Mouse (Mus musculus) right cerebral cortex, adult 18-20 months (tissue): ENCODE data around the gene Pde4b.
A peak's percentile ranks its signal among the peaks of the same experiment; 100 is the strongest.

ENCODE experiments used
- DNase-seq: peaks from one replicate; pipeline ENCODE4 v3.0.0; 2022; ENCODE audit warnings: mixed read lengths

Gene Pde4b

DNA sequence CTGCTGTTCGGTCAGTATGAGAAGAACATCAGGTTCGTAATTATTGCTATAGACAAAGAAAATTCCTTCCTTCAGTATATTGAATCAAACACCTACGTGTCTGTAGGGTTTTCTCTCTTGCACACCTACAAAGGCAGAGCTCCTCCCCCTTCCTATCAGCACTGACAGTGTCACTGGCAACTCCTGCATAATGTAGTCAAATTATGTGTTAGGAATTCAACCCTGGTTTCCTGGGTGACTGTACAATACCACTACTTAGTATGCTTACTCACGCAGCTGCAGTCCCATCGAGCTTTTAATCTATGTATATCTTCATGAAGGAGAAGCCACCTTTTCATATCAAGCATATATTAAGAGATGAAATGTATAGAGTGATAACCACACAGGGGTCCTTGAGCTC lies 99.5 kb downstream of the Pde4b start:
- DNase-seq, result no peak

GRCm38 (mm10) chr4:102197707-102198106 lies 110.4 kb downstream of the Pde4b start:
- peak; percentile 39 for DNase-seq

GRCm38 (mm10) chr4:102209773-102210172 lies 122.4 kb downstream of the Pde4b start:
- DNase-seq, result no peak

DNA sequence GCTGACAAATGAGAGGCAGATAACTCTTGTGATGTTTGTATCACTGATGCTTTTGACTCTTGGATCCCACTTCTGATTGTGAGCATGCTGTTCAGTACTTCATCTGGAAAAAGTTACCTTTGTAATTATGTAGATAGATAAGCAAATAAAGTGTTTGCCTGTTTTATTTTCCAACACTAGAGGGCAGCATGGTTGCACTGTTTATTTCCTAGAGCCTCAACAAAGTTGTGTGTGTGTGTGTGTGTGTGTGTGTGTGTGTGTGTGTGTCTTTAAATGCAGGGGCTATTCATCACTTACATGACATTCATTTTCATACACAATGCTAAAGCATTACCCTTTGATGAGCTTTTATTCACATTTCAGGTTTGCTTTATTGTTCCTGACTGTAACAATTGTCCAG lies 139.4 kb downstream of the Pde4b start:
- peak; percentile 18 for DNase-seq

DNA sequence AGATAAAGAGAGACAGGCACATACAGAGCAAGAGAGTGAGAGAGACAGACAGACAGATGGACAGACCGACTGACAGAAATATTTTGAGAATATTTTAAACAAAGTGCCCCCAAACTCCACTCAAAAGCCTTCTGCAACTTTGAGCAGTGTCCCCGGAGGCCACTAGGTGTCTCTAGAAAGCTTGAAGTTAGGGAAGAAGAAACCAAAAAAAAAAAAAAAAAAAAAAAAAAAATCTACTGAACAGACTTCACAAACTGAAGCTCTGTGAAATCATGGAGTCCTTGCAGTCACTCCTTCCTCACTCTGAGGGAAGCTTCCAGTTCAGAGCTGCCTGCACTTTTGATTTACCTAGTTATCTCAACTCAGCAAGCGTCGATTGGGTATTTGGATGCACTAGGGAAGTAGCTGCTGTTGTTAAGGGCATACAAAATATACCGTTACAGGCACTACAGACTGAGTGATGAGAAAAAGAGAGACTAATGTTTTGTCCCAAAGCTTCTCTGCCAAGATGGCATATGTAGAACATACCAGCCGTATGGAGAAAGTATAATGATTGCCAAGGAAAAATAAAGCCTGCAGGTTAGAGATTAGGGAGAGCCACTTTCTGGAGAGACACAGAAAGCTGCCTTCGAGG lies 141.7 kb downstream of the Pde4b start:
- peak; percentile 55 for DNase-seq

- DNase-seq, result no peak
Observed at GRCm38 (mm10) chr4:102230898-102231297, 143.6 kb downstream of the Pde4b start.

- no peak for DNase-seq
Observed at GRCm38 (mm10) chr4:102233633-102234032, 146.3 kb downstream of the Pde4b start.

- DNase-seq, result no peak
Observed at GRCm38 (mm10) chr4:102235151-102235550, 147.8 kb downstream of the Pde4b start.

GRCm38 (mm10) chr4:102239102-102239501 lies 151.8 kb downstream of the Pde4b start:
- no peak for DNase-seq

DNA sequence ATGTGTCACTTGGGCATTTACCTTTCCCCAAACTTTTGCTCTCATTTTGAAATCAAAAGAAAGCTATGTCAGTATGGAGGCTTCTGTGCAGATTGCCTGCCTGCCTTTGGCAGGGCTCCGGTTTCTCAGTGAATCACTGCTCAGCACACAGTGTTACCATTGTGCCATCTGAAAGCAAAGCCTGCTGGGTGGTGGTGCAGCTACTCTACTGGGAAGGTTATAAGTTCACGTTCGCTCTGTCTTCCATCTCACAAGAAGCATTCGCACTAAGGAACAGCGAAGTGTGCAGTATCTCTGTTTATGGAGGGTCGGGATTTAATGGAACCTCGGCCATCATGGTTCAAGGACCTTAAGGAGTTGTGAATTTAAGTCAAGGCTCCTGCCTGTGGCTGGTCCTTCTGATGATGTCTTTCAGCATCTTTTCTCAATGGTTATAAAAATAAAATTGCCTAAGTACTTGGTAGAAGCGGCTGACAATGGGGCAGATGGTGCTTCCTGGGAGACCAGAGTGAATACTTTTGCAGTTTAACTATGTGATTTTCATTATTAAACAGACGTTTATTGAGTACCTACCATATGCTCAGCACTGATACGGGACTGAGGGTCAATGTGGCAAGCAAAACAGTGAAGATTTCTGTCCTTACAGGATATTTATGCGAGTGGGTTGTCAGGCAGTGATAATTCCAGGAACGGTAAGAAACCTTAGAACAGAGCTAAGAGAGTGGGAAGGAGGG lies 152.5 kb downstream of the Pde4b start:
- peak; percentile 76 for DNase-seq

DNA sequence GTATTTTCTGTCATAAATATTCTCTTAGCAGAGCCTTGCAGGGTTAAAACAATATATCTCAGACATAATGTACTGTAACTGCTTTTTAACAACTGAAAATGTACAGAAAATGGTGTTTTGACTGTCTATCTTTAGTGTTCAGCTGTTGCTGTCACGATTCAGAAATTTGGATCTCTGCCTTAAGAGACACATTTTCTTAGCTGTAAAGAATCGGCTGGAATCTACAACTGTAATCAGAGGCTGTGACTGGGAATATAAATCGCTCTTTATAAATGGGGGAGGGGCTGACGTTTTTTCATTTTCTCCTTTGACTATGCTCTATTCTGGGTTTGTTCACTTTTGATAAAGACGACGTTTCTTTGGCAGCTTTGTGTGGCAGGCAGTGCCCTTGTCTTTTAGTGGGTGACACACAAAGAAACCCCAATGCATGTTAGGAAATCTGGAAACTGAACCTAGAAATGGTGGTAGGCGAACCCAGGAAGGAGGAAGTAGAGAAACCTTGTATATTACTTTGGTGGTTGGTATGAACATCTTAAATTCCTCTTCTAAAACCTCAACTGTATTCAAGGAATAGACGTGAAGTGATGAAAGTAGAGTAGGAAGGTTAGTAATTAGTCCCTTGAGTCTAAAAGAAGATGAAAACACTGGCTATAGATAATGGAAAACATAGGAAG lies 153.5 kb downstream of the Pde4b start:
- DNase-seq, result peak; percentile 43

DNA sequence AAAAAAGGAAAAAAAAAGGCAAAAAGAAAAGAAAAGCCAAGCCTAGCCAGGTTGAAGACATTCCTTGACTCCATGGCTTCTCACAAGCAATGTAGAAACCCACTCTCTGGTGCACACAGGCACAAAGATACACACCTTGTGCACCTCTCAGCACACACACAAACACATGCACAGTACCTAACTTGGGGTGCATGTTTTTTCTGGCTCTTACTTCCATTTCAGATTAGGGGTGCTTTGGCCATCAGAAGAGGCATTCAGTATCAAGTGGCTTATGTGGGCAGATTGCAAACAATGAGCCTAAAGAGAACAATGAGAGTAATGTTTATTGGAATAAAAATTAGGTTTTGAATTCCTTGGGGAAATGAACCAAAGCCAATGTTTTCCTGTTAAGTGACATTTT lies 166.7 kb downstream of the Pde4b start:
- DNase-seq, result no peak

- peak; percentile 67 for DNase-seq
Observed at GRCm38 (mm10) chr4:102254466-102255294, 167.3 kb downstream of the Pde4b start.

- peak; percentile 11 for DNase-seq
Observed at GRCm38 (mm10) chr4:102255295-102255670, 167.9 kb downstream of the Pde4b start.

DNA sequence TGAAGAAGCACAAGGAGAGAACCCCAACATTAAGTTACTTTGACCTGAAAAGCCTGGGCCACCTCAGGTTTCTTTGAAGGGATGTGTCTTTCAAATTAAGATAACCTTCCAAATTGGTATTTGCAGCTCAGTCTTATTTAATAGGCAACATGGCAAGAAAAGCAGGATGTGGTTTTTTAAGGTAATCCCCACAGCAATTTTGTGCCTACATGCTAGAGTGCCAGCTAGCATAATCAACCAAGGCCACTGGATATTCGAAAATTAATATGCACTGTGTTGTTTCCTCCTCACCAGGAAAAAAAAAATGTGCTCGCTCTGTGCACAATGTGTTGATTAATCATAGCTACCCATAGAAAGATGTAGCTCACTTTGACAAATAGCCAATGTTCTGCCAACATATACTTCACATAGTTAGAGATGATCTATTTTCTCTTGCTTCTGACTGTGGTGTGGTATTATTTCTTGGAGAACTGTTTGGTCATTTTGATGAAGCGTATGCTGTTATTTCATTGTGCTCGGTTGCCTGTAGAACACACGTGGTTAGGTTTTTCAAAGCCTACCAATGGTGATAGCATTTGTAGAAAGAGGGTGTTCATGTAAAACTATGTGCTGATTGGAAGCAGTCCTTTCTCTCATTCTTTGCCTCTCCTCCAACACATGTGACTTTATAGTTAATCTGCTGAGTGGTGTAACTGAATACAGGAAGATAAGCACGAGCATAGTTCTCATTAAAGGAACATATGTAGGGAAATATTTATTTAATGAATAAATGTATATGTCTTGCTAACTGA lies 169.0 kb downstream of the Pde4b start:
- no peak for DNase-seq

DNA sequence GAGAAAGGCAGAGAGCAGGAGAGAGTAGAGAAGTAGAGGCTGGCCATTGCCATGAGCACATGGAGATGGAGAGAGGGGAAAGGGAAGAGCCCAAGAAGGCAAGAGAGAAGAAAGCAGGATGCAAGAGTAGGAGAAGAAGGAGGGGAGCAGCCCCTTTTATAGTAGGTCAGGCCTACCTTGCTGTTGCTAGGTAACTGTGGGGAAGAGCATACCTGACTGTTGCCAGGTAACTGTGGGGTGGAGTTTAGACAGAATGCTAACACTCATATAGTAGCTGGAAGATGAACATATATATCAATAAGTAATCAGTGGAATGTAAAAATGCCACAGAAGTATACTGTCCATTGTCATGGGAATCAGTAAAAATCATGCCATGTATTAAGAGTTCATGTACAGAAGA lies 172.9 kb downstream of the Pde4b start:
- no peak for DNase-seq

GRCm38 (mm10) chr4:102272313-102272712 lies 185.0 kb downstream of the Pde4b start:
- no peak for DNase-seq

DNA sequence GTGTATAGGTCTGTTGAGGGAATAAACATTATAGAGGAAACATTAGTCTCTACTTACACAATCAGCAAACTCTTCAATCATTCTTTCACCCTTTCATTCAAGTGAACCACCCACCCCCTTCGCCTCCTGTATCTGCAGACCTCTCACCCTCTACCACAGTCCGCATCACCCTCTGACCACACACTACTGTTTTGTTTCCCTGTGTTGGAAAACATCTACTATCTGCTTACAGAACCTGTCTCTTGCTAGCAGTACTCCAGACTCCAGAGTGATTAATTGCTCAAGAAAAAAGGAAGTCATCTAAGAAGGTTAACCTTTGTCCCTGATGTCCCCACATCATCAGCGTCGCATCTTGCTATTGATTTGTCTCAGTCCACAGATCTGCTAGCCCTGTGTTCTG lies 185.4 kb downstream of the Pde4b start:
- no peak for DNase-seq

DNA sequence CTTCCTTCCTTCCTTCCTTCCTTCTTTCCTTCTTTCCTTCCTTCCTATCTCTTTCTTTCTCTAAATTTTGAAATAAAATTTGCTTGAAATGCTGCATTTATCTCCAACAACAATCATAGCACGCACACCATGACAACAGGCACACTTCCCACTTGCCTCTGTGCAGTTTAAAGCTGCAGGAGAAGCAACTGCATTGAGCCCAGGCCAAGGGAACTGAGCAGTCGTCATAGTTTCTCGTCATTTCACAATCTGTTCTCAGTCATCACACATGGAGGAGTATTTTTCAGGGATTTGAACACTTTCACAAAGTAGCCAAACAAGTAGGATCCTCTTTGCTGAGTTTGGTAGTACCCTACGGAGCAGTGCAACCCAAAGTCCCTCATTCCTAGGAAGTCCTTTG lies 188.4 kb downstream of the Pde4b start:
- DNase-seq, result peak; percentile 54

DNA sequence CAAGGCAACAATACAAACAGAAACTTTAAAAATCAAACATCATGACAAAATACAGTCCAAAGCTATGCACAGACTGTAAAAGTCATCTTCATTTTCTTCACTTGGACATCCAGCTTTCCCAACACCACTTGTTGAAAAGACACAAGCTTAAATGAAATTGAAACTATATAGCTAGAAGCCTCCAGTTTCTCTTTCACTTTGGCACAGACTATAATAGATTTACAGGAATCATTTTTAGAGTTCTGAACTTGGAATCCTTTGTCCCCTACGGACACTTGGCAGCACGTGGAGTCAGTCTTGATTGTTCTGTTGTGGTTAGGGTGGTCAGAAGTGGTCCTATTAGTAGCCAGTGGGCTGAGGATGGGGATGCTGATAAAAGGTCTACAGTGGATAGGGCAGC lies 191.6 kb downstream of the Pde4b start:
- no peak for DNase-seq

DNA sequence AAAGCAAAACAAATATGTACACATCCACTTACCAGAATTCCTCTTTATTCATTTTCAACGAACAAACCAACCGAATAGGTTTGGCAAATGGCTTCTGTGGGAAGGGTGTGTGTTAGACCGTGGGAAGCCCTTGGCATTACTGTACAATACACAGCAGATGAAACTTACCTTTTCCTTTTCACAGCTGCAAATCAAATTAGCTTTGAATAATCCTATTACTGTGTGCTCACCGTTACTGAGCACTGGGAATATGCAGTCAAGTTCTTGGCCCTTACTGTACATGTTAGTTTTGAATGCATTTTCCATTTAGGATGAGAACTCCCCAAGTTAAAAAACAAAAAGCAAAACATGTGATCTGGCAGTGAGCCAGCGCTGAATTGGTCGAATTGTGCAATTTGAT lies 199.8 kb downstream of the Pde4b start:
- no peak for DNase-seq

GRCm38 (mm10) chr4:102290052-102290734 lies 202.8 kb downstream of the Pde4b start:
- no peak for DNase-seq
